ENCODE assay signal across 13 mouse cellular contexts in genomic region chr8:58244830-58245229, GRCm38 (mm10).
"Had no signal": no experiment of that assay in that cellular context is flagged by ENCODE, and none has a peak within 500 bp of the region (broad histone marks: within the 10 kb centered on the region; RNA-seq: fewer than 3 reads in every experiment).

No protein-coding gene starts in this region.

- ATAC-seq: hindbrain, embryonic 16.5 days; intestine, embryonic 16.5 days had no signal

- DNase-seq: gastrocnemius, postnatal 14 days; gastrocnemius, postnatal 36 days; heart, adult 18-20 months; heart, postnatal 10 days; heart, postnatal 4 days; kidney, adult 11 months; kidney, adult 2 months; kidney, adult 9 months; kidney, postnatal 14 days; kidney, postnatal 36 days; liver had no signal
